Mouse (Mus musculus): ENCODE measurements at regions not wholly inside any gene's neighbourhood (a gene's known extent, or its start where the extent isn't known, plus 50 kb on each side); places are given as distances from the start of the nearest gene placed in this dataset.

- 82% methylated on average over 2 of the region's 2 CpGs for WGBS
- Histone ChIP-seq H3K4me2 (replicated peaks; ENCODE audit: low read depth) (no peak overlapping the region), H3K4me1 (replicated peaks; ENCODE audit: control insufficient read depth, insufficient read depth, low read length) (no peaks in the 10 kb centered on the region), H3K4me3 (ENCODE audit: low read depth, low read length) (no peak overlapping the region), H3K27me3 (replicated peaks; ENCODE audit: control insufficient read depth, insufficient read depth, low read length) (no peaks in the 10 kb centered on the region), H3K9ac (ENCODE audit: low read depth, low read length) (no peak overlapping the region), H3K36me3 (ENCODE audit: control insufficient read depth, insufficient read depth) (no peaks in the 10 kb centered on the region), H3K27ac (ENCODE audit: low read depth, low read length) (no peak overlapping the region), H3K9me3 (ENCODE audit: control insufficient read depth) (no peaks in the 10 kb centered on the region)
- no peak for ATAC-seq
- no peak for TF ChIP-seq CTCF (IDR thresholded peaks at IDR 0.05; ENCODE audit: low read depth)
Observed at GRCm38 (mm10) chr14:45737966-45738365, 80.0 kb upstream of the Ddhd1 start.

- Histone ChIP-seq H3K4me2 (replicated peaks; ENCODE audit: low read depth) (no peak overlapping the region), H3K4me3 (ENCODE audit: low read depth, low read length) (no peak overlapping the region), H3K27me3 (replicated peaks; ENCODE audit: control insufficient read depth, insufficient read depth, low read length) (no peaks in the 10 kb centered on the region), H3K36me3 (ENCODE audit: control insufficient read depth, insufficient read depth) (no peaks in the 10 kb centered on the region), H3K27ac (ENCODE audit: low read depth, low read length) (no peak overlapping the region), H3K9me3 (ENCODE audit: control insufficient read depth) (no peaks in the 10 kb centered on the region), H3K9ac (ENCODE audit: low read depth, low read length) (no peak overlapping the region), H3K4me1 (replicated peaks; ENCODE audit: control insufficient read depth, insufficient read depth, low read length) (no peaks in the 10 kb centered on the region)
- ATAC-seq = no peak
- TF ChIP-seq CTCF (IDR thresholded peaks at IDR 0.05; ENCODE audit: low read depth) = no peak
Observed at GRCm38 (mm10) chr14:45739638-45740037, 81.7 kb upstream of the Ddhd1 start.

- no peak for TF ChIP-seq CTCF (IDR thresholded peaks at IDR 0.05; ENCODE audit: low read depth)
- Histone ChIP-seq H3K9ac (ENCODE audit: low read depth, low read length) (no peak overlapping the region), H3K27ac (ENCODE audit: low read depth, low read length) (no peak overlapping the region), H3K4me1 (replicated peaks; ENCODE audit: control insufficient read depth, insufficient read depth, low read length) (no peaks in the 10 kb centered on the region), H3K9me3 (ENCODE audit: control insufficient read depth) (no peaks in the 10 kb centered on the region), H3K27me3 (replicated peaks; ENCODE audit: control insufficient read depth, insufficient read depth, low read length) (no peaks in the 10 kb centered on the region), H3K36me3 (ENCODE audit: control insufficient read depth, insufficient read depth) (no peaks in the 10 kb centered on the region), H3K4me2 (replicated peaks; ENCODE audit: low read depth) (no peak overlapping the region), H3K4me3 (ENCODE audit: low read depth, low read length) (no peak overlapping the region)
- no peak for ATAC-seq
- WGBS = 60% methylated on average over 3 of the region's 3 CpGs
Observed at GRCm38 (mm10) chr14:45740662-45741061, 82.7 kb upstream of the Ddhd1 start.

- Histone ChIP-seq H3K36me3 (ENCODE audit: control insufficient read depth, insufficient read depth) (no peaks in the 10 kb centered on the region), H3K9me3 (ENCODE audit: control insufficient read depth) (no peaks in the 10 kb centered on the region), H3K27me3 (replicated peaks; ENCODE audit: control insufficient read depth, insufficient read depth, low read length) (no peaks in the 10 kb centered on the region), H3K4me2 (replicated peaks; ENCODE audit: low read depth) (no peak overlapping the region), H3K9ac (ENCODE audit: low read depth, low read length) (no peak overlapping the region), H3K4me1 (replicated peaks; ENCODE audit: control insufficient read depth, insufficient read depth, low read length) (no peaks in the 10 kb centered on the region), H3K27ac (ENCODE audit: low read depth, low read length) (no peak overlapping the region), H3K4me3 (ENCODE audit: low read depth, low read length) (no peak overlapping the region)
- 89% methylated on average over 5 of the region's 5 CpGs for WGBS
- no peak for TF ChIP-seq CTCF (IDR thresholded peaks at IDR 0.05; ENCODE audit: low read depth)
- no peak for ATAC-seq
Observed at GRCm38 (mm10) chr14:45746176-45746575, 88.2 kb upstream of the Ddhd1 start.

- no peak overlapping the region for H3K27ac ChIP-seq (ENCODE audit: low read depth, low read length)
- H3K9me3 ChIP-seq (ENCODE audit: control insufficient read depth) = no peaks in the 10 kb centered on the region
- no peaks in the 10 kb centered on the region for H3K4me1 ChIP-seq (replicated peaks; ENCODE audit: control insufficient read depth, insufficient read depth, low read length)
- no peak overlapping the region for H3K4me3 ChIP-seq (ENCODE audit: low read depth, low read length)
- H3K36me3 ChIP-seq (ENCODE audit: control insufficient read depth, insufficient read depth) = no peaks in the 10 kb centered on the region
- 40% methylated on average over 1 of the region's 1 CpGs for WGBS
- H3K4me2 ChIP-seq (replicated peaks; ENCODE audit: low read depth) = no peak overlapping the region
- no peak overlapping the region for H3K9ac ChIP-seq (ENCODE audit: low read depth, low read length)
- TF ChIP-seq CTCF (IDR thresholded peaks at IDR 0.05; ENCODE audit: low read depth) = no peak
- no peaks in the 10 kb centered on the region for H3K27me3 ChIP-seq (replicated peaks; ENCODE audit: control insufficient read depth, insufficient read depth, low read length)
- no peak for ATAC-seq
Observed at GRCm38 (mm10) chr14:45757376-45757775, 99.4 kb upstream of the Ddhd1 start.

- Histone ChIP-seq H3K4me2 (replicated peaks; ENCODE audit: low read depth) (no peak overlapping the region), H3K4me1 (replicated peaks; ENCODE audit: control insufficient read depth, insufficient read depth, low read length) (no peaks in the 10 kb centered on the region), H3K4me3 (ENCODE audit: low read depth, low read length) (no peak overlapping the region), H3K27me3 (replicated peaks; ENCODE audit: control insufficient read depth, insufficient read depth, low read length) (no peaks in the 10 kb centered on the region), H3K36me3 (ENCODE audit: control insufficient read depth, insufficient read depth) (no peaks in the 10 kb centered on the region), H3K9me3 (ENCODE audit: control insufficient read depth) (no peaks in the 10 kb centered on the region), H3K9ac (ENCODE audit: low read depth, low read length) (no peak overlapping the region), H3K27ac (ENCODE audit: low read depth, low read length) (no peak overlapping the region)
- ATAC-seq = no peak
- TF ChIP-seq CTCF (IDR thresholded peaks at IDR 0.05; ENCODE audit: low read depth) = no peak
- 95% methylated on average over 16 of the region's 16 CpGs for WGBS
Observed at GRCm38 (mm10) chr14:45760890-45761680, 103.1 kb upstream of the Ddhd1 start.

Data from intestine, postnatal 0 days (tissue).